Mouse (Mus musculus): ENCODE measurements at regions not wholly inside any gene's neighbourhood (a gene's known extent, or its start where the extent isn't known, plus 50 kb on each side); places are given as distances from the start of the nearest gene placed in this dataset.
"Not testable (repeated sequence)": the region's sequence is repeated elsewhere in the genome, so short reads cannot be mapped to it uniquely, and the experiment has no call there.

DNA sequence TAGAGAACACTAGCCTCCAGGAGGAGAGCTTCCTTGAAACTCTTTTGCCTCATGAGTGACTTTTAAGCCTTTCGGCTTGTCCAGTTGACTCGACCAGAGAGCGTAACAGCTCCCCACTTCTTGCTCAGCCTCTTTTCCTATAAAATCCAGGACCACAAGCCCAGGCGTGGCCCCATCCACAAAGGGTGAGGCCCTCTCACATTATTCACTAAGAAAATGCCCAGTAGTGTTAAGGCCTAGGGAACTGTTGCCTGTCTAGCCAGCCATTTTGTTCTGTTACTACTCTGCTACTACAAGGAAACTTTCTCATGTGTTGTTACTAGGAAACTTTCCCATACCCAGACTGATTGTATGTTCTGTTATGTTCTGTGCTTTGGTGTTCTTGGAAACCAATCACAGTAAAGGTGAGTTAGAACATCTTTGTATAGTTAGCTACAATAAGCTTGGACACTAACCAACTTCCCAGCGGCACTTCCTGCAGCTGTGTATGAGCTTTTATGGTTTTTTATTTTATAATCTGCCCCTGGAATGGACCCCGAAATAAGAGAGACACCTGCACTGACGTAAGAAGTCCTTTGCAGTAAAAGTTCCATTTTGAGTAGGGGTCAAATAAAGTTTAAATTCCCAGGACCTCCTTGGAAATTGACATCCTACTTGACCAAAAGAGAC is 162.1 kb downstream of the Akr1d1 start:
- no peak for DNase-seq
- intact Hi-C loops (cut with DNase I) = no loop called here

DNA sequence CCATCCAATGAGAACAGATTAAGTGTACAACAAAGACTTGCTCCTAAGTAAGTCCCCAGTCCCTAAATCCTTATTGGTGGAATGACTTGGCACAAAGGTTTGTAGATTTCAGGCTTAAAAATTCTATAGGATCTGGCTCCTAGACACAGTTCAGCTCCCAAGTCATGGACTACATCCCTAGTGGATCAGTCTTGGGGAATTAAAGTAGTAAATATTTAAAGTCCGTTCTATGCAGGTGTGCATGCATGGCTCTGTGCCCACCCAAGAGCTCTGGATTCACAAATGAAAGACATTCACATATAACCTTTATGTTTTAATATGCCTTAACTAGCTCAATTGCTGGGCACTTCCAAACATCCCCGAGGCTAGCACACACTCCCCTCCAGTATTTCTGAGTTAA is 162.8 kb downstream of the Akr1d1 start:
- intact Hi-C loops (cut with DNase I) = no loop called here
- DNase-seq = no peak

DNA sequence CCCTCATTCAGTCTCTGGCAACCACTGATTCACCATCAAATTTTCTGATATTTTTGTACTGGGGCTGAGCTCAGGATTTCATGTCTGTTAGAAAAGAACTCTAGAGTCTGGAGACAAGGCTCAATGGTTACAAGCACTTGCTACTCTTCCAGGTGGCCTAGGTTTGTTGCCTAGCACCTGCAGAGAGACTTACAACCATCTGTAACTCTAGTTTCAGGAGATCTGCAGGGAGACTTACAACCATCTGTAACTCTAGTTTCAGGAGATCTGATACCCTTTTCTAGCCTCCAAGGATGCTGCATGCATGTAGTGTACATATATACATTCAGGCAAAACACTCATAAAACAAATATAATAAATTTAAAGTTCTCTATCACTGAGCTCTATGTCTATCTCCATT is 166.1 kb downstream of the Akr1d1 start:
- no peak for DNase-seq
- intact Hi-C loops (cut with DNase I) = loop anchor here (5.0 kb wide), 1 partner anchor 69 kb away; no protein-coding TSS in a partner anchor

DNA sequence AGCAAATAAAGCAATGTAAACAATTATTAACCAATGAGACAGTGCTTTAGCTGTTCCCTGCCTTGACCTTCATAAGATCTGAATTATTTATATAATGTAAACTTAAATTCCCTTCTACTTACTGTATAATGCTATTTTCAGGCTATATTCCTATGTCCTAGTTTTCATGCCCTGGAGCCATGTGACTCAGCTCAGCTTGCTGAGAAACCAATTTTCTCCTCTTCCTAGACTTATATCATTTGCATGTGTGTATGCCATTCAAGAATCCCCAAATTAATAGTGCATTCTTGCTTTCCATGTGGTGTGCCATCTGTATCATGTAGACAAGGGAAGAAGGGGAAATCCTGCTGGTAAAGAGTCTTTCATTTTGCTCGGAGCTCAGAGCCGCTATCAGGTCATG is 166.7 kb upstream of the Trim24 start:
- no peak for DNase-seq
- intact Hi-C loops (cut with DNase I) = no loop called here

DNA sequence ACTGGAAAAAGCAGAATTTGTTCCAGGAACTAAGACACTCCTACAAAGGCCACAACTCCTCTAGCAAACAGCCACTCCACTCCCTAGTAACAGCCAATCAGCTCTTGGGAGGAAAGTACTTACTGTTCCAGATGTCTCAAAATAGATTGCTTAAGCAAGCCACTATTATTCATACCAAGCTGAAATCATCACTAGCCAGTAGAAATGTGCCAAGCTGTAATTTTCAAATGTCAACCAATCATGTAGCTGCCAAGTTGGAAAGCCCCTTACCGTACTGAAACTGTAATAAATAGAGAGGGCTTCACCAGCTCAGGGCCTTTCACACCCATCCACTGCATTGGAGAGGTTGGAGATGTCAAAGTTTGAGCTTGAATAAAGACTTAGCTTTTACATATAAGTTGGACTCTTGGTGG is 164.9 kb upstream of the Trim24 start:
- intact Hi-C loops (cut with DNase I) = no loop called here
- DNase-seq = no peak

DNA sequence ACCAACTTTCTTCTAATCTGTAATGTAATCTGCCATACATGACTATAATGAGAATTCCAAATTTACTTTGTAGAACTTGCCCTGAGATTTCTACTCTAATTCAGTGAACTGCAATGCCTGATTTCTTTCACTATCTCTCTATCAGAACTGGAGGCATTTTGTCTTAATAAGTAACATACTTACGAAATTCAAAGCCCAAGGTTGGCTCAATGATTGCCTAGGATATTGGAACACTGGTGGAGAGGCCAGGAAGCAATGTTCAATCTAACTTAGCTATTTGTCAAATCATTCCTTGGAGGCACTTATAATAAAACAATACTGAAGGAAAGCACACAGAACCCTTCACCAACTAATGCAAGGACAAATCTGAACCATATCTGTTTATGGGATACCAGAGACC is 162.9 kb upstream of the Trim24 start:
- intact Hi-C loops (cut with DNase I); DNase-seq: not testable (repeated sequence)

DNA sequence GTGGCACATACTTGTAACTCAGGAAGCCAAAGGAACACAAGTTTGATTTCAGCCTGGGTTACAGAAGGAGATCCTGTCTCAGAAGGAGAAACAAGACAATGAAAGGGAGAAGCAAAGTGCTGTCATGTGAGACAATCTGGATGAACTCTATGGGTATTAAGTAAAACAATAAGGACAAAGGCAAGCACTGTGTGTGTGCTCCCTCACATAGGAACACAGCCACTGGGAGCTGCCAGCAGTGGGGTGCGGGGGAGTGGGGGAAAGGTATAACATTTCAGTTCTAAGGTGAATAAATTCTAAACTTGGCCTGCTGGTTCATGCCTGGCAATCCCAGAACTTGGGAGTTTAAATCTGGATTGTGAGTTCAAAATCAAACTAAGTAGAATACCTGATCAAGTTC is 158.8 kb upstream of the Trim24 start:
- intact Hi-C loops (cut with DNase I) = no loop called here
- DNase-seq = no peak

DNA sequence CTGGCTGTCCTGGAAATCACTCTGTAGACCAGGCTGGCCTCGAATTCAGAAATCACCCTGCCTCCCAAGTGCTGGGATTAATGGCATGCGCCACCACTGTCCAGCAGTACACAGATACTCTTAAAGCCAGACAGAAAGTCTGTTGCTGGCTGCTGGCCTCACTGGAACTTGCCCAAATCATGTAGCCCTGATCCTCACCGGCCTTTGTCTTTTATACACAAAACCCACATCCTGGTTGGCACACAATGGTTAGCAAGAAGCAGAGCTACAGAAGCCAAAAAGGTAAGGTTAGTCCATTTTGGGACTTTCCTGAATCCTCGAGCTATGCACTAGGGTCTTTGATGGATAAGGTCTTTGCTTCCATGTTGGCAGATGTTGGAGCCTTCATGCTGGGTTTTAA is 157.2 kb upstream of the Trim24 start:
- no peak for DNase-seq
- intact Hi-C loops (cut with DNase I) = no loop called here

DNA sequence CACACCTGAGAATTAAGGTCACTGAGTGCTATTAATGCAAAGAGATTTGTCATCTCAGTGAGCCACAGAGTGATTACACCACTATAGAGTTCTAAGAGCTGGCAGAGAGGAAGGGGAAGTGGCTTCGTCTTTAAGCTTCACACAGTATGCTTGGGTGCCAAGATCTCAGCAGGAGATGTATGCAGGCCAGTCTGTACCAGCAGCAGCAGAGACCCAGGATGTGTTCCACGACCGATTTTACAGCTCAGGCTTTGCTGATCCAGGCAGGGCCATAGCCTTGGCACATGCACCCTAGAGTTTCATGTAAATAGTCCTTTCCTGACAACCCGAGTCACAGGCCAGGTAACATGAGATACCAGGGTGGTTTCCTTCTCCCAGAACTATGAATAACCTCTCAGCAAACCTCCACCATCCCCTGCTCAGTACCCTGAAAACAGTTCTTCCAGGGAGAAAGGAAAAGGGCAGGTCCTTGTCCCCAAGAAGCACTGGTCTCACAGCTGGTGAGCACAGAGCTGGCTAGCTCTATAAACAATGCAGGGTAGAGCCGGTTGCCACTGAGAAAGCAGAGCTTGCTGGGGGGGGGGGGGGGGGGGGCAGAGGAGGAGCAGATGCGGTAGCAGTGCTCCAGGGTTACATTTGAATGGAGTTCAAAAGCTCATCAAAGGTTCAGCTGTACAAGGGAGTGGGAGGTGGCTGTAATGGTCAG is 156.2 kb upstream of the Trim24 start:
- DNase-seq = peak in 1 of 2 experiments; percentile 27
- intact Hi-C loops (cut with DNase I) = no loop called here

DNA sequence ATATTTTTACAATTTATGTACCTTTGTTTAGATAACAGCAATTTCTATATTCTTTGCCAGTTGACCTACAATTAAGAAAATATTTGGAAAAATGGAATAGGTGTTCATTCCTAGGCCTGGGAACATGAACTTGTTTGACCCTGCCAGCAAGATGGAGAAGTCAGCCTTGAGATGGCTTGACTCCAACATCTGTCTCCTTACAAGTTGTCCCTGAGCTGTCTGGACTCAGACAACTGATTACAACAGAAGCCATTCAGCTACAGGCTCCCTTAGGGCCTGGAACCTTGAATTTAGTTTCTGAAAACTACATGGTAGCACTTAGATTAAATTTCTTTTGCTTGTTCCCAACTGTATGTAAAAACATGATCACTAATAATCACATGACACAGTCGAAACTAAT is 148.9 kb upstream of the Trim24 start:
- intact Hi-C loops (cut with DNase I) = no loop called here
- no peak for DNase-seq

DNA sequence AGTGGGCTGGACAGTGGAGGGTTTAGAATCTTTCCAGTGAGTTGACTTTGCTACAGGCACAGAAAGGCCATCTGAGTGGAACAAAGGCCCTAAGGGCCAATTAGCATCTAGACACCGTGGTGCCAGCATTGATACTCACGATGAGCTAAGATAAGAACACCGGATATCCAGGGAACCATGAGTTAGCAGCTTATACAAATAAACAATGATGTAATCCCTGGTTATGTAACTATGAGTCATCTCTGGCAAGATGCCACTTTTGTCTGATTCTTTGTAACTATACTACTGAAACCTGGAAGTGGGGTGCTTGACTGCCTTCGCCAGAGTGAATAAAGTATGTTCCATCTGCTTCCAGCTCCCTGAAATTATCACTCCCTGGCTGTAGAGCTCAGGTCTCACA is 147.3 kb upstream of the Trim24 start:
- DNase-seq = no peak
- intact Hi-C loops (cut with DNase I) = no loop called here

DNA sequence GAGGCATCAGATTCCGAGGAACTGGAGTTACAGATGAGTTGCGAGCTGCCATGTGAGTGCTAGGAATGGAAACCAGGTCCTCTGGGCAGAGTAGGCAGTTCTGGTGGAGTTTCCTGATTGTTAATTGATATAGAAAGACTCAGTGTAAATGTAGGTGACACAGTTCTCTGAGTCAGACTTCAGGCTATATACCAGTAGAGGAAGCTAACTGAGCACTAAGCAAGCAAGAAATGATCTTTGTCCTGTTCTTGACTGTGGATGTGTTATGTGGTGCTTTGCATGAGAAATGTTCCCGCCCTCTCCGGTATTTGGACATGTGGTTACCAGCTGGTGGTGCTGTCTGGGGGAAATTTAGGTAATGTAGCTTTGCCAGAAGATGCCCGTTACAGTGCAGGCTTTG is 146.4 kb upstream of the Trim24 start:
- intact Hi-C loops (cut with DNase I) = no loop called here
- DNase-seq = no peak

DNA sequence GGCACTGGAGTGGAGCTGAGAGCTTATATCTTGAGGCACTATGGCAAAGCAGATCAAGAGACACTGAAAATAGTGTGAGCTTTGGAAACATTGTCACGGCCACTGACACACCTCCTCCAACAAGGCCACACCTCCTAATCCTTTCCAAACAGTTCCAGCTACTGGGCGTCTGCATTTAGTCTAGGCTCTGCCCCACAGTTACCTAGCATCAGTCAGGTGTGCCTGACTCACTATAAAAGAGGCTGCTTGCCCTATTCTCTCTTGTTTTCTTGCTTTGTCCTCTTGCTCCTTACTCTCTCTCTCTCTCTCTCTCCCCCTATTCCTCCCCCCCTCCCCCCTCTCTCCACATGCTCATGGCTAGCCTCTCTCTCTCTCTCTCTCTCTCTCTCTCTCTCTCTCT is 142.0 kb upstream of the Trim24 start:
- intact Hi-C loops (cut with DNase I) = no loop called here
- DNase-seq = no peak

DNA sequence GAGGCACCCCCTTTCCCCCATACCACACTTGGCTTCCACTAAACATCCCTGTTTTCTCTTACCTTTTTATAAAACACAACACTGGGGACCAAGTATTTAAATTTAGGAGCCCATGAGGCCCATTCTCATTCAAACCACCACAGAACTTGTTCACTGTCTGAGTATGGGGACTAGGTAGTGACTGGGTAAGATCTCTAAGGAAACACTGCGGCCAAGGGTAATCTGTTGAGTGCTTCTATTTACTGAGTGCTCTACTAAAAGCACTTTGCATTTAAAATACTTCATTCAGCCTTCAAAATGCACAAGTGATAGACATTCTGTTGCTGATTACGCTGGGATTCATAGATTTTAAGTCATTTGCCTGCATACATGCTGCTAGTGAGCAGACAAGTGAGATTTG is 141.4 kb upstream of the Trim24 start:
- no peak for DNase-seq
- intact Hi-C loops (cut with DNase I) = no loop called here

DNA sequence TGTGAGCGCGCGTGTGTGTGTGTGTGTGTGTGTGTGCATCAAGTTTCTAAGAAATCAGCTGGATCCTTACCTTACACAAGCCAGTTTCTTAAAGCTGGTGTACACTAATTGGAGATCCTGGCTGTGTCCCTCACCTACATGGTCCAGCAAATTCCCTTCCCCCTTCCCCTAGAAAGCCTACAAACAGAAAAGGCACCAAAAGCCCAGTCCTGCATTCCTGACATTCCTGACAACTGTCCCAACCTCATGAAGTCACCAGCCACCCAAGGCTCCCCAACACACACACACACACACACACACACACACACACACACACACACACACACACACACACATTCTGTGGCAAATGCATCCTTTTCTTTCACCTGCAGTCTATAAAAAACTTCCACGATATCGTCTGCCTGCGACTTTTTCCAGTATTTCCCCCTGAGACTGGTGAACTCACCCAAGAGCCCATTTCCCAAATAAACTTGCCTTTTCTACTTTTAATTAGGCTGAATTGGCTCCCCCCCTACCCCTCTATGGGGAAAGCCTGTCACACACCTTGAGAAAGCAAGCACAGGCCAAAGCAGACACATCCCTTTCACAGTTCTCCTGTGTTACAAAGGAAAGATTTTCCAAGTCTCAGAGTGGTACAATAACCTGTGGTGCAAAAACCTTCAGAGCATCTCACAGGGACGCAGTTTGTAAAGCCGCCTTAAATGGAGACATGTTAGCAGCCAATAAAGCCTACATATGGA is 139.9 kb upstream of the Trim24 start:
- no peak for DNase-seq
- intact Hi-C loops (cut with DNase I) = no loop called here

DNA sequence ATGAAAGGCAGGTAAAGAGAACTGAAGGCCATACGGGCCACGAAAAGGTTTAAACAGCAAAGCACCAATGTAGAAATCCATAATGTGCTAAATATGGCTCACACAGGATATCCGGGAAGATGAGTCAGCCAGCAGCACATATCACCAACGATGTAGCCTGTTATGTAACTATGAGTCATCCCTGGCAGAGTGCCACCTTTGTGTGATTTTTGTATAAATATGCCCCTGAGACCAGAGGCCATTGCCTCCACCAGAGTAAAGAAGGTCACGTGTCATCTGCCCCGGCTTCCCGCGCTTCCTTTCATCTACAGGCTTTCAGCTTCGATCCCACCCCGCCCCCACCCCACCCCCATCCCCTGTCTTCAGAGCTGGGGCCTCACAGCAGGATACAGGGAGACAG is 138.2 kb upstream of the Trim24 start:
- intact Hi-C loops (cut with DNase I) = no loop called here
- DNase-seq = peak; percentile 22 to 61

DNA sequence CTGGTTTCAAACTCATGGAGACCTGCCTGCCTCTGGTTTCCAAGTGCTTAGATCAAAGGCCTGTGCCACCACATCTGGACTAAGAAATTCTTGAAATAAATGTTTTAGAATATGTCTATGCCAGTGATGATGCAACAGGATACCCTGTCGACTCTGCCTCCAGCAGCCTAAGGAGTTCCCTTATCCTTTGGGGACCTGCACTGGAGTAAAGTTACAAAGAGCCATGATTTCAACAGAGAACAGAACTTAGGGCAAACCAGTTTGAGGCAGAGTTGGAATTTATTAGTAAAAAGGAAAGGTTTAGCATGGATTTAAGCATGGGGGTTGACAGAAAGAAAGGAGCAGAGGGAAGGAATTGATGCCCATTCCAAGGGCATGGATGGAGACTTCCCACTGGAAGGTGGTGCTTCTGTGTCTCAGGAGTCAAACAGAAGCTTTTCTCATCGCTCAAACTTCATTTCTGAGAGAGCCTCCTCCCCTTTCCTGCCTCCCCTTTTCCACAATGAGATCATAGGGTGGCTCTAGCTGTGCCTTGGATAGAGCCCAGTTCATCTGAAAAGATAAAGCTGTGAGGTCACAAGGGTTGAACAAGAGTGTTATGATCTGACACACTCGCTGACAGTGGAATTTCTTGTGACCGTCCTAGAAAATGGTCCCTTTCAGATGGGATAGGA is 135.2 kb upstream of the Trim24 start:
- intact Hi-C loops (cut with DNase I) = no loop called here
- no peak for DNase-seq

DNA sequence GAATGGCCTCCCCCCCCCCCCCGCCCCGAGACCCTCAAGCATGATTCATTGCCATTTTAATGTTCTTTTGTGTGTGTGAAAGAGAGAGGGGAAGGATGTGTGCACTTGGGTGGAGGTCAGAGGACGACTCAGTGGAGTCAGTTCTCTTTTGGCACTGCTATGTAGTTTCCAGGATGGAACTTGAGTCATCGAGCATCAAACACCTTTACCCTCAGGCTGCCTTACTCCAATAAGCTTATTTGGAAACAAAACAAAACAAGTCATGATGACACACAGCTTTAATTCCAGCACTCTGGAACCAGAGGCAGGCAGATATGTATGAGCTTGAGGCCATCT is 134.7 kb upstream of the Trim24 start:
- intact Hi-C loops (cut with DNase I) = no loop called here
- DNase-seq = no peak

DNA sequence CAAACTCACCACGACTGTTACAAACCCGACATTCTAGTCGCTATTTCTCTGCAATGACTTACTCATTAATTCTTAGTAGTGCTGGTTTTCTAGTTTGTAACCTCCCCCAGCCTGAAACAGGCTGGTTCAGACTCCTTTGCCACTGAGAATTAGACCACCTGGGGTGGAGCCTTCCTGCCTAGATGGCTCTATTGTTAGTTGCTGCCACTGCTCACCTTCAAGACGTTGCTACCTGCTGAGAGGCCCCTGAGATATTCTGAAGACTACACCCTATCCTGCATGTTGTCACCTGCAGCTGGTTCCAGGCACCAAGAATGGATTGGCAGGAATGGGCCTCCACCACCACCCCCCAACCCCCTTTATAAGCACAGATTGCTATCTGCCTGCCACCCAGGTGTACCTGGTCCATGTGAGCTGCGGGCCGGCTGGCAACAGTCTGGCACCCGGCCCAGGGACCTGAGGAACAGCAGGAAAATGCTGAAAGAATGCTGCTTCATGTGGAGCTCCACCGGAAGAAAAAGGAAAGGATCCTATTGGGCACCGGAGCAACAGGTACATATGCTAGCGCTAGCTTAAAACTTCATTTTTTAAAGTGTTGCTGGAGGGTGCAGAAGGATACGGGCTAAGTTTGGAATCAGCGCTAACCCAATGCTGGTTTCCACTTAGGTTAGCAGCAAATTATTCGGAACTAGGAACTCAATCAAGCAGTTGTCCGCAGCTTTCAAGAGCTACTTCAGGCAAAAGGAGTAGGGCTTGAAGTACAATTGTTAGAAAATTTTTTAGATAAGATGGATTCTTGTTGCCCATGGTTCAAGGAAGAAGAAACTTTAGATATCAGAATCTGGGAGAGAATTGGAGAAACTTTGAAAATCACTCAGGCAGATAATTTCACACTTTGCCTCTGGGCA is 129.4 kb upstream of the Trim24 start:
- DNase-seq = no peak
- intact Hi-C loops (cut with DNase I) = no loop called here

DNA sequence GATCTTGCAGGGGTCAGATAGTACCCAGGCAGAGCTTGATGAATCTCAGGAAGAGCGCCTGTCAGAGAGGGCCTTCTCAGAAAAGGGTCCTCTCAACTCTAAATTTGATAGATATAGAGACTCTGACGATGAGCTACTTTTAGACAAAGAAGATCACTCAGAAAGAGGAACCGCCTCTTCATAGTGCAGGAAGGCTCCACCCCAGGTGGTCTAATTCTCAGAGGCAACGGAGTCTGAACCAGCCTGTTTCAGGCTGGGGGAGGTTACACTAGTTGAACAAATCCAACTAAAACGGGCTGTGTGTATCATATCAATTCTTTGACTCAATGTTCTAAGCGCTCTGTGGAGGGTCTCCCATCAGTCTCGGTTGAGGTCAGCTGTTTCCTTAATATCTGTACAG is 128.7 kb upstream of the Trim24 start:
- DNase-seq; intact Hi-C loops (cut with DNase I): not testable (repeated sequence)
